Mouse (Mus musculus): ENCODE results near the gene Rpap1.

The Rpap1 gene

DNA sequence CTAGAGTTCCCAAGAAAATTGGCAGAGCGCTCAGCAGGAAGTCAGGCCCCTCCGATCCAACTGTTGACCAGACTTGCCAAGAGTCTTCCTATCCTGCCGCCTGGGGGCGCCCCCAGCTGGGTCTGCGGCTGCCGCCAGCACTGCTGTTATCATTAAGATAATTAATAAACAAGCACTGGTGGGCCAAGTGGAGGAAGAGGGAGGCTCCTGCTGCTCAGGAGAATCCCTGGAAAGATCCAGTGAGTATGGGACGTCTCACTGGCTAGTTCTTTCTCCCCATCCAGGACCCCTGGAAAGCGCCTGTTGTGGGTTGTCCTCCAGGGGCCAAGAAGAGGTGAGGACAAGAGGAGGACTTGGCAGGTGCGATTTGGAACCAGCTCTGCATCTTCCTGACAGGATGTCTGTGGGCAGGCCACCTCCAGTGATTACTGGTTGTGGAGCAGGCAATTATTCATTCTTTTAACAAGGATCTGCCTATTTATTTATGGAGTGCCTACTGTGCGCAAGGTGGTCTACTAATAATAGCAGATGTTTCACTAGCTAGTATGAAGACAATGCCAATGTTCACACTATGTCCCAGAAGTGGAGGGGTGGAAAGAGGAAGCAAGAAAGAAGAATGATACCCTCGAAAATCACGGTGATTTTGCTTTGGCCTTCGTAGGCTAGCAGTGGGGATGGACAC, 11.1 kb upstream of the Rpap1 start:
- peak; percentile 83 for DNase-seq

DNA sequence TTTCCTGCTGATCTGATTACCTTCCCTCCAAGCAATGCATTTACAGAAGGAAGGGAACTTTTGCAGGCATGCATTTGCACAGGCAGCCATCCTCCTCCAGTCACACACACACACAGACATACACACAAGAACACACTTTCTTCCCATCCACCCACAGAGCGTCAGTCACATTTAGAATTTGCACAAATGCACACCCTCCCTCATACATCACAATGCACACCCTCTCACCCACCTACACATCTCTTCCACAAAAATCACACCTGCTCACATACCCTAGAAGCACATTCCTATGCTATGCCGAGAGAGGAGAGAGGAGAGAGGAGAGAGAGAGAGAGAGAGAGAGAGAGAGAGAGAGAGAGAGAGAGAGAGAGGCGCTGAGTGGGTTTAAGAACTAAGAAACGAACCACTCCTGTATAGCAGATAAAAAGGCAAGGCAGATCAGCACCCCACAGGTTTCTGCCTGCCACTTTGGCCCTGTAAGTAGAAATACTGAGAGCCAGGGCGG, 10.0 kb upstream of the Rpap1 start, which contains the start of gene Tyro3:
Gene Tyro3, plus strand, starts transcription at position 455 of the 505 bp plus-strand sequence.
- no peak for DNase-seq

DNA sequence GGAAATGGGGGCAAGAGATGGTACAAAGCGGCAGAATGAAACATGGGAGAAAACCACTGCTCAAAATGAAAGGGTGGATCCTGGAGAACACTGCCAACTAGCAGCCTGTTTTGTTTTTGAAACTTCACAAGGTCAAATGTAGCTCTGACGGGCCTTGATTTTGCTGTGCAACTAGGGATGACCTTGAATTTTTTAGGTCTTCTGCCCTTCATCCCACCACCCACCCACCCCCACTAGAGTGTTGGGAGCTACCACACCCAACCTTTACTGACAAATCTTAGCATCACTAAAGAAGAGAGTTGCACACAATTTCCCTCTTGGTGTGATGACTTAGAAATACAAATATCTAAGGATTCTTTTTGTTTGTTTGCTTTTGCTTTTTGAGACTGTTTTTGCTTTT, 2.7 kb upstream of the Rpap1 start:
- DNase-seq, result no peak

DNA sequence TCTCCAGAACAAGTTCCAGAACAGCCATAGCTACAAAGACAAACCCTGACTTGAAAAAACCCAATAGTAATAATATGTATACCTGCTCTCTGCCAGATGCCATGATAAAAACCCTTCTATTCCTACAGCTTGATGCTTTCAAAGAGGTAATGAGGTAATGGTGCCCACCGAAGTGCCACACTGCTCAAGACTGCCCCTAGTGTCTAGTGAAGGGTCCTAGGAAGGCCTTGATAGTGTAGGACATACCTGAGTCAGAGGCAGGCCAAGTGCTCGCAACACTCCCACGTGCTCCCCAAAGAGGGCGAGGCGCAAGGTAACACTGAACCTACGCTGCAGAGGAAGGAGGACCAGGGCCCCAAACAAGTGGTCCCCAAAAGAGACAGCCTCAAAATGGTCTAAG, 20.1 kb downstream of the Rpap1 start:
- DNase-seq, result peak; percentile 9

DNA sequence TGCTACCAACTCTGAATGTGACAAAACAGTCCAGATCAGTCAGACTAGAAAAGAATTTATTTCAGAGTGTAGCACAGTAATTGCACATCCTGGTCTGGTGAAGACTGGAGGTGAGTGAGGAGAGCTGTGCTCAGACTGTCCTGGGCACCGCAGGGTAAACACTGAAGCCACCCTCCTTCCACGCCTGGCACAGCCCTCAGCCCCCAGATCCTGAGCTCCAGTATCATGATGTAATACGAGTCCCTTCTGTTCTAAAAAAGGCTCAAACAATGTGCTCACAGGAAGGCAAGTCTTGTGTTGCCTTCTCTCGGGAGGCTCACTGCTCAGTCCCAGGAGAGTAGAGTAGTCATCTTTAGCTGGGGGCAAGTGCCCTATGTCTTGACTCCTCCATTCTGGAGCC, 23.4 kb downstream of the Rpap1 start:
- no peak for DNase-seq

DNA sequence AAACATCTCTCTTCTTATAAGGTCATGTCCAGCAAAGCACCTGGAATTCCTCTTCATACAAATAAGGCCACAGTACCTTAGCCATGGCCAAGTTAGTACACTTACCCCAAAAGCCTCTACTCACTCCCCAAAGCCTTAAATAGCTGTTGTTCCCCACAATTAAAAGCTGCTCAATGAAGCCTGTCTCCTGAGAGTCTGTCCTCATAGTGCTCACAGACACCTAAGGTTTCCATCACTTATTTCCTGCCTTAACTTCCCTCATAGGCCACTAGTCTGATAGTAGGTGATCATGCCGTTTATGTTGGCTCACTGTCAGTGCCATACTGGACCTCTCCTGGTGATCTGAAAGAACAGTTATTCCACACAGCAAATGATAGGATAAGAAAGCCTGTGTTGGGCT, 25.1 kb downstream of the Rpap1 start:
- DNase-seq, result no peak

DNA sequence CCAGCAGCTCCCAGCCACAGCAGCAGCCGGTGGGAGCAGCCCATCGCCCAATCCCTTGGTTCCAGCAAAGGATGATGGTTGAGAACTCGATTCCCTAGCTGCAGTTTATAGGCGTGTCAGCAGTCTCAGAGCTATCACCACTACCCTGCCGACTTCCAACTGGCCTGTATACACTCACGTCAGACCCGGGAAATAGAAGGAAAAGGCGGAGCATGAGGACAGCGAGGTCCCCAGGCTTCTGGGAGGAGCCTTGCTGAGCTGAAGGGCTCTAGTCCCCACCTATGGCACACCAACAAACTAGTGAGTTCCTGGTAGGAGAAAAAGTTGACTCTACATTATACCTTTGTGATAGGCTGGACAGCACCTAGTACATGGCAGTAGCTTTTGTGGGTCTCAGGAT, 27.1 kb downstream of the Rpap1 start, which contains the start of gene Ltk:
Gene Ltk, minus strand, starts transcription at position 181 of the 400 bp plus-strand sequence.
- no peak for DNase-seq

DNA sequence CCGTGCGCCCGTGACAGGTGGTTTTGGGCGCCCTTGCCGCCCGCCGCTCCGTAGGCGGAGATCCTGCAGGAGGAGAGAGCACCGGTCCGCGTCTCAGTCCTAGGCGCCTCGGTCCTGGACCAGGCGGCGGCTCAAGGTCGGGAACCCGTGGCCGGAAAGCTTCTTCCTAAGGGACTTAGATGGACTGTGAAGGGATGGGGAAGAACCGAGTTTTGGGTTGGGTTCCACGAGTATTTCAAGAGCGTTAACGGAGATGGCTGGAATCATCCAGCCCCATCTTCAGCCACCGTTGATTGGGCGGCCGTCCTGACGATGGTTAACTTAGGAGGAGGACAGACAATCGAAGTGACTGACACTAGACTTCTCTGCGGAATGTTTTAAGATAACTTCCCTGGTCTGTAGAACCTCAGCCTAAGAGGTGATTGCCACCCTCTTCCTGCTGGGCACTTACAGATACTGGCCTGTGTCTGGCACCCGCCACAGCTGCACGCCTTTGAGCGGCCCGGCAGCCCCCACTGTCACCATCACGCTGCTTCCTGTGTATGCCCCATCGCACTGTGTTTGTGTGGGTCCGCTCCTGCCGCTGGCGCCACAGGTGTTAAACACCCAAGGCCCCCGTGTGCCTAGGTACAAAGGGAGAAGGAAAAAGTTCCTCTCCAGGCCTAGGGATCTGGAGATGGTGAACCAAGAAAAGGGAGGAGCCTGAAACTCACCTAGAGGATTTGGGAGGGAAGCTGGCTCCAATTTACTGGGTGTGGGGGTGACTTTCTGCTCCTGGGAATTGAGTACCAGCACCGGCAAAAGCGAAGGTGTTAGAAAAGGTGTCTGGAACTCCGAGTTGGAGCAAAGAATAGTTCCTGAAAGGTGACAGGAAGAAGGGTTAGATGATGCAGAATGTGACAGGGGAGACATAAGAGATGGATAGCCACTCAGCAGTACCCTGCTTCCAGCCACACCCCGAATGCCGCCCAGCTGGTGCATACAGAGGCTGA, 28.2 kb downstream of the Rpap1 start:
- peak; percentile 7 for DNase-seq

DNA sequence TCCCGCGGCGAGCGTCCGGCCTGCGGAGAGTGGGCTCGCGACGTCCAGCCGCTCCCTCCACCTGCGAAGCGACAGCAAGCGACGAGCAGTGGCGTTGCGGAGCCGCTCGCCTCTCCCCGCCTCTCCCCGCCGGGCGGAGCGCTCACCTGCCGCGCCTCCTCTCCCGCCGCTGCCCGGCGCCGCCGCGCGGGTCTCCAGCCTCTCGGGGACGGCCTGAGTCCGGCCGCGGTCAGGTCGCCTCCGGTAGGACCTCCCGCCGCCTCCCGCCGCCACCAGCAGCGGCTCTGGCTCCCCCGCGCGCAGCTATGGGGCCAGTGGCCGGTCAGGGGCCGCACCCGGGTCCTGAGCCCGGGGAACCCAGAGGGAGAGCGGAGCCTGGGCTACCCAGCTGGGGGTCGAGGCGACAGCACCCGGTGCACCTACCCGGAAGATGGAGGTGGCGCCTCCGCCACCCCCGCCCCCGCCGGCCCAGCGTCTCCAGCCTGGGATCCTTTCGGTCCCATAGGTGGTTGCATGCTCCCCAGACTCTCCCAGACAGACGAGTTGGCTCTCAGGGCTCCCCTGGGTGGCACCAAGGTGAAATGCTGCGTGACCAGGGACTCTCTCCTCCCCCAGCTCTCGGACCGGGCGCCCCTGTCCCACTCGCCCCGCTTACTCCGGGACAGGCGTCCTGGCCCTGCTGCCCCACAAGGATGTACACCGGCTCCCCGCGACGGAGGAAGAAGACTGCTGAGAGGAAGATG, 29.1 kb downstream of the Rpap1 start:
- DNase-seq, result peak; percentile 21

DNA sequence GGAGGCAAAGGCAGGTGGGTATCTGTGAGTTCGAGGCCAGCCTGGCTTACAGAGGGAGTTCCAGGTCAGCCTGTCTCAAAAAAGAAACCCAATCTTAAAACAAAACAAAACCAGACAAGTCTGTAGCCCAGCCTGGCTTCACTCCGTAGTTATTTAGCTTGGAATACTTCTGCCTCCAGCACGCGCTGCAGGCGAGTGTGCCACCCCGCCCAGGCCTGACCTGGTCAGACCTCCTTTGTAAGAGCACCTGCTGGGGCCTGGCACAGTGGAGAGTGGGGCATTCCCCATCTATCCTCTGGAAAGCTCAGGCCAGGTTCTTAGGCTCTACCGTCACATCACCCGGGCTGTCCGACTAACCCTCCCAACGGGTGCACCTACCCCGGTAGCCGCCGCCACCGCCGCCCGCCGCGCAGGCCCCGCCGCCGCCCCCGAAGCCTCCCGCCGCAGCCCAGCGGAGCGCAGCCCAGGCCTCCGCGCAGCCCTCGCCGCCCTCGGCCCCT, 29.7 kb downstream of the Rpap1 start:
- peak; percentile 24 for DNase-seq

DNA sequence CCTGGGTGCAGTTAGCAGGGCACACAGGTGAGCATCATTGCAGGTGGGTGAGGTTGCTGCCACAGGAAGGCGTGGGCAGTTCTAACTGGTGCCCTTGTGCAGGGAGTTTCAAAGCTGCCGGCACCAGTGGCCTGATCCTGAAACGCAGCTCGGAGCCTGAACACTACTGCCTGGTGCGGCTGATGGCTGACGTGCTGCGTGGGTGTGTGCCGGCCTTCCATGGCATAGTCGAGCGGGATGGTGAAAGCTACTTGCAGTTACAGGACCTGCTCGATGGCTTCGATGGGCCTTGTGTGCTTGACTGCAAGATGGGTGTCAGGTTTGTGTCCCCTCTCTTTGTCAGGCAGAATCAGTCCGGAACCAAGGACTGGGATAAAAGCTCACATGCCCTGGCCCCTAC, 38.1 kb downstream of the Rpap1 start:
- no peak for DNase-seq

DNA sequence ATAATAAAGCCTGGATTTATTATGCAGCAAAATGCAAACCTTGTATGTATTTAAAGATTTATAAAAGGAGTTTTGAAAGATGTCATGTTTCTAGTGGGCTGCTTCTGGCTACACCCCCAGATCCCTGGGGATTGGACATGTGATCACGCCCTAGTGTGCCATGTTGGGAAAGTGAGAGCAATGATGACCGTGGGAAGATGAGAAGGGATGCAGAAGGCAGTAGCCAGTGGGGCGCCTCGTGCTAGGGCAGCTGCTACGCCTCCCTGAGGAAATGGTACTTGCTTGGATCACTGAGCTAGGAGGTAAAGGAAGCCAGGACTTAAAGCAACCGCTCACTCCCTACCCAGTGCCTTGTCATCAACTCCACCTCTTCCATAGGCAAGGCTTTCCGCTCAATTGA, 39.8 kb downstream of the Rpap1 start:
- no peak for DNase-seq

DNA sequence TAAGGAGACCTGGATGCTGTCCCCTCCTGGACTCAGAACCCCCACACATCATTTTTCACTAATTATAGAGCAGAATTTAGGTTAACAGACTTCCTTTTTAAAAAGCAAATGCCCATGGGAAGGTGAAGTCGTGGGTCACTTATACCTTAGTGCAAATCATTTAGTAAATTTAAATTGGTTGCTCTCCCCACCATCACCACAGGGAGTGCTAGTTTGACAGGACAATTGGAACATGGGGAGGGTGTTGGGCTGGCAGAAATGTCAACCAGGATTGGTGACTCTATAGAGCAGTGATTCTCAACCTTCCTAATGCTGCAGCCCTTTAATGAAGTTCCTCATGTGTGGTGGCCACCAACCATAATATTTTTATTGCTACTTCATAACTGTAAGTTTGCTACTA, 42.1 kb downstream of the Rpap1 start:
- peak; percentile 69 for DNase-seq

DNA sequence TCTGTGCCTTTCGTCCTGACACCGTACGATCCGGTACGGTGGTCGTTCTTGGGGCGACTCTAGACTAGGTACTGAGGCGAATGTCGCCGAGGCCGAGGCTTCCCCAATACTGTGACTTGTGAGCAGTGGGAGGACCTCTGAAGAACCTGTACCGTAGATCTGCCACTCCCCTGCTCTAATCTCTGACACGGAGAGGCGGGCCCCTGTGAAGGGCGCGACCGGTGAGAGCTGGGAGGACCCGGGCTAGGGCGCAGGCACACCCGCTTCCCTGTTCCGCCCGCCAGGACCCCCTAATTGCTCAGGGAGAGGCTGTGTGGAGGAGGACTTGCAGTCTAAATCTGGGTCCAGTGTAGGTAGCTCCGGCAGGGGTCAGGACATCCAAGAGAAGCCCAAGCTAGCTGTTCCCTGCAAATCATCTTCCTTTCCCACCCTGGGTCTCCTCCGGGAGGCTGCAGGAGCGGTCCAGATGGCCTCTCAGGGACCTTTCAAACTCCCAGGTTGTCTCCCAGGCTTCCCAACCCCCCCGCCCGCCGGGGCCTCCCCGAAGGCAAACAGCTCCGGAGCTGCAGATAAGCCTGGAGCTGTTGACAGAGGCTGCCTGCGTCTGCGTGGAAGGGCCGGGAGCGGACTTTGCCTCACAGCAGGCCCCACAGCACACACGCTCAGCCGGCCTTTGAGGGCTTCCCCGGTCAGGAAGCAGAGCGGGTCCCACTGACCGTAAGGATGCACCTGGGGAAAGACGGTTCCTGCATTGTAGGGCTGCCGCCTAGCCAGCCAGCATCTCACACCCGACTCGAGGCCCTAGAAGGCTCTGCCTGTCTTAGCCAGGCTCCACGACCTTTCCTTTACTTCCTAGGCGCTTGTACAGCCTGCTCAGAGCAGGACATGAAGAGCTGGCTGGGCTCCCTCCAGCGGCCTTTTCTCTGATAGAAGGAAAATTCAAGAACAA, 42.9 kb downstream of the Rpap1 start:
- DNase-seq, result peak; percentile 70

DNA sequence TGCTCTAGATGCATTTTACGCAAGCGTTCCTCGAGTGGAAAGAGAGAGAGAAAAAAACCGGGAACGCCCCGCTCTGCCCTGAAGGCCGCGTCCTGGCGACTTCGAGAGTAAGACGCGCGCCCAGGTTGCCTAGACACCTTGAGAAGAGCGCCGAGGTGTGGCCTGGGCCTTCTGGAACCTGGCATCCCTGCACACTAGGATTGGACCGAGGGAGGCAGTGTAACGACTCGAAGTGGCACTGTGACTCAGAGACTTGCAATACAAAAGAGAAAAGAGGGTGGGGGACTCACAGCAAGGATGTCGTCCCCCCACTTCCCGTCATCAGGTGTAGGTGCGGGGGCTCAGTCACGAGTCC, 43.6 kb downstream of the Rpap1 start:
- DNase-seq, result peak; percentile 65

DNA sequence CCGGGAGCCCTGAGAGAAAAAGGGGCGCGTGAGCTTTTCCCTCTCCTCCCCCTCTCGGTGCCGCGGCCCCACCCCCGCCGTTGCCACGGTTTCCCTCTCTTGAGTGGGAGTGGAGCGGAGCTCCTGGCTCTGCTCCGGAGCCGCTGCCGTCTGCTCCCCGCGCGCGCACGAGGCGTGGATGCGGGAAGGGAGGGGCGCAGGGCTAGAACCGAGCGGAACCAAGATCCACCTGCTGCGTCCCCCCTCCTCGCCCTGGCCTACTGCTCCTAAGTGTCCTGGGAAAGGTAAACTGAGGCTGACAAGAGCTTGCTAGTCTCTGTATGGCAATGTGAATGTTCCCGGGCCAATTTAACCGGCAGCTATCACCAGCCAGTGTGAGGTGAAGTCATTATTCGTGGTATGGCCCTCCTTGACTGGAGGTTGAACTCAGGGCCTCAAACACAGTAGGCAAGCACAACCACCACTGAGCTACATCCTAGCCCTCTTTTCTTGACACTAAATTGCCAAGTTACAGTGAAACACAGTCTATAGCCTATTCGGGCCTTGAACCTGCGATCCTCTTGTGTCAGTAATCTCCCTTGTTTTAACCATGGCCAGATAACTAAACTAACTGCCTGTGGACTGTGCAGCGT, 44.0 kb downstream of the Rpap1 start:
- peak; percentile 10 for DNase-seq

DNA sequence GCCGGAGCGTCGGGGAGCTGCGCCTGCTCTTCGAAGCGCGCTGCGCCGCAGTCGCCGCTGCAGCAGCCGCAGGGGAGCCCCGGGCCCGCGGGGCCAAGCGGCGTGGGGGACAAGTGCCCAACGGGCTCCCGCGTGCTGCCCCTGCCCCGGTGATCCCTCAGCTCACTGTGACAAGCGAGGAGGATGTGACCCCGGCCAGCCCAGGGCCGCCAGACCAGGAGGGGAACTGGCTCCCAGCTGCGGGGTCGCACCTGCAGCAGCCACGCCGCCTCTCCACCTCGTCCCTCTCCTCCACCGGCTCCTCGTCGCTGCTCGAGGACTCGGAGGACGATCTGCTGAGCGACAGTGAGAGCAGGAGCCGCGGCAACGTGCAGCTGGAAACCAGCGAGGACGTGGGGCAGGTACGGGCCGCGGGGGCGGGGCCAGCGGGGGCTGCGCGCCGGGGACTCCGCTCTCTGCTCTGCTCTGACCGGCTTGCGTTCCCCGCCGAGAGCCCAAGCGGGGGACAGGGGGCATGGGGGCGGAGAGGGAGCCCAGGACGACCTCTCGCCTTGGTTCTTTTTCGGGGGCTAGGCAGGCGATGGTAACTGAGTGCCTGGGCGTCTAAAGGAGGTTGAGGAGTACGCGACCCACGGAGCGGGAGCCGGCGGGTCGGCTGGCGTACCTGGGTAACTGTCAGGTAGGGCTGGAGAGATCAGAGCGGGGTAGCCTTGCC, 44.7 kb downstream of the Rpap1 start:
- DNase-seq, result peak; percentile 40

DNA sequence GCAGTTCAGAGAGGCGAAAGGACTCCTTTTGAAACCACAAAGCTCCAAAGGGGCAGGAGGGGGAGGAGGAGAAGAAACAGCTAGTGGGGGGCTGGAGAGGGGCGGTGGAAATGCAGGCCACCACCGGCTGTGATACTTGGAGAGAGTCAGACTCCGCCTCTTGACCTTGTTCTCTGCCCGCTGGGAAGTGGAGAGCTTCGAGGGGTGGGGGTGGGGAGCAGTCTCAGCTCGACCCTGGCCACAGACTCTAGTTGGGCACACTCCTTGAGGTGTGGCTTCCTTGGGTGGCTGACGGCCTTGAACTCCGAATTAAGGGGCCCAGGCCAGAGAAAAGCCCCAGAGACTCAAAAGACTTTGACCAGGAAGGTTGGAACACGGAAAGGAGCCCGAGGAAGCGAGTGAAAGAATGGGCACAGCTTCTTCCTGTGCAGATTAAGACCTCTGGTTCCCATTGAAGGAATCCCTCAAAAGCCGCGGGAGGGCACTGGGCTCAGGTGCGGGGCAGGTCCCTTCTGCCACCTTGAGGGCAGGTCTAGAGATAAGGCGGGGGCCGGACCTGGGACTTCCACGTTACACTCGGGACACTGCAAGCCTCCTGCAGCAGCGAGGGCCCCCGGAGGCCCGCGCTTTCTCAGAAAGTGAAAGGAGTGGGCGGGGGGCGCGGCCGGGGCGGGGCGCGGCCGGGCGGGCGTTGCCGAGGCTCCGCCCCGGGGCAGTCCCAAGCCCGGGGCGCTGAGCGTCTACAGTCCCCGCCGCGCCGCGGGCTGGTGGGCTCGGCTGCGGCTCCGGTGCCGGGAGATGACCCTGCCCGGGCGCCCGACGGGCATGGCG, 45.5 kb downstream of the Rpap1 start, which contains the start of gene Itpka:
Gene Itpka, plus strand, starts transcription at position 757 of the 831 bp plus-strand sequence.
- peak; percentile 58 for DNase-seq

DNA sequence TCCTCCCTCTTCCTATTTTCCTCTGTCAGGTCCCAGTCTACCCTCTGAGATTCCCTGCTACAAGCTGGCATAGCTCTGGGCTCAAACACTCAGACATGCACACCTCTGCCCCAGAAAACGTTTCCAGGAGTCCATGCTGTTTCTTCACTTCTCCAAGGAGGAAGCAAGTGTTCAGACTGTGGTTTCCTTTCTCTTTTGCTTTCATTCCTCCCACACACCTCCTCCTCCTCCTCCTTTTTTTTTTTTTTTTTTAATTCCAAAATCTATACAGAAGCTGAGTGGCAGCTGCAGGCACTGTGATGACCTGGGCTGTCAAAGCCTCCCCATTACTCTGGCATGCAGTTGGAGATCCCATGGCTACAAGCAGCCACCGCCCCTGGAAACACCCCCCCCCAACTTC, 46.8 kb downstream of the Rpap1 start:
- DNase-seq, result peak; percentile 6

Data from lung, postnatal 36 days (tissue).